Mouse (Mus musculus) CD4-positive, CD25-positive, alpha-beta regulatory T cell, adult 4 months (primary cell): ENCODE measurements around the gene Gprc5c. TPM values are rescaled to one million over a fixed set of nuclear protein-coding genes. Genes with fewer than 3 reads are reported as not detected.
A peak's percentile ranks its signal among the peaks of the same experiment; 100 is the strongest.
"Not testable (repeated sequence)": the region's sequence is repeated elsewhere in the genome, so short reads cannot be mapped to it uniquely, and the experiment has no call there.

Source experiments
- ATAC-seq: one replicate; pipeline ENCODE4 v1.8.0; 2017
- polyA plus RNA-seq, 2 experiments: library from polyadenylated mRNA; unstranded; fragments of 100-300 nt; shearing (Covaris generic); gene quantifications; one replicate each; pipeline ENCODE4 v1.2.1; 2017

The Gprc5c gene
- polyA plus RNA-seq, 2 experiments from 2014 or later, result not detected

DNA sequence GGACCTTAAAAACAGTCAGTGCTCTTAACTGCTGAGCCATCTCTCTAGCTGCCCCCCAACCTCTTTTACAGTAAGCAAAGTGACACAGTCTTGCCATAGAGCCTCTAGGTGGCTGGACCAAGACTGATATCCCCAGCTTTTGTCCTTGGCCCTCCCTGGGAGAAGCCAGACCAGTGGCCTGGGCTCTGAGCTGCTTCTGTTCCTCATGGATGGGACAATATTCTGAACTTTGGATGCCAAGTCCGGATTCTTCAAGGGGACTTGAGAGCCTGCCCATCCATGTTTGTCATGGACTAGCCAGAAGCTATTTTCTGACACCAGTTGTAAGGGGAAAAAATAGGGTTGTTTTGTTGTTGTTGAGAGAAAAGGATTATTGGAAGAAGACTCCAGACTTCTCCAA, 18.8 kb downstream of the Gprc5c start:
- ATAC-seq, result no peak

GRCm38 (mm10) chr11:114871540-114871939, 20.6 kb downstream of the Gprc5c start:
- no peak for ATAC-seq

DNA sequence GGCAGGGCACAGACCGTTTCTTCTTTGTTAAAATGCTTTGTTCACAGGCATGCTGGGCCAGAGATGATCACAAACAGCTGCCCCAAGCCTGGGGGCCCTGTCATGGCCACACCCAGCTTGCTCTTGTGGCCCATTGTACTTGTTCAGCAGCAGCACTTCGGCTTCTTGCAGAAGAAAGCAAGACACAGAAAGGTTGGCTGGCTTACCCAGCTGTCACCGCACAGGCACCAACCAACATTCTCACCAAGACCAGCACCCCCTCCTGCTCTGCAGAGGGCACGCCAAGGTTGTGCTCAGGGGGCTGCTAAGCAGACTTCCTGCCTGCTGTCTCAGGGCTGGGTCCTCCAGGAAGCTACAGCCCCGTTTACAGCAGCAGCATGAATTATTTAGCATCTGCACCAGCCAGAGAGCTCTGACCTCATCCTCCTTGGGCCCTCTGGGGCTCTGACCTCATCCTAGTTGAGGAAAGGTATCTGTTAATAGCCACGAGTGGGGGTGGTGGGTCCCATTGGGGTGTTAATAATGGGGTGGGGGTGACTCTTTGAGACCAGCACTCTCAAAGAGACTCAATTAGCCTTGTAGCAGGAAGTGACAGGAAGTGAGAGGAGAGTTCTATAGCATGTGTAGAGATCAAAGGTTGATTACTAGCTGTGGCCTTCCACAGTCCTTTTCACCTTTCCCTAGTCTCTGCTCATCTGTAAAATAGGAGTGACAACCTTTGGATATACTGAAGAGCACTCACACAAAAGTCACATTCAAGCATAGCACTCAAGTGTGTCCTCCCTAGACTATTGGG, 22.3 kb downstream of the Gprc5c start:
- ATAC-seq, result peak; percentile 81

GRCm38 (mm10) chr11:114874226-114875145, 23.5 kb downstream of the Gprc5c start:
- no peak for ATAC-seq

GRCm38 (mm10) chr11:114875301-114875801, 24.4 kb downstream of the Gprc5c start:
- no peak for ATAC-seq

- ATAC-seq, result peak; percentile 47
Observed at GRCm38 (mm10) chr11:114876176-114876575, 25.2 kb downstream of the Gprc5c start.

- no peak for ATAC-seq
Observed at GRCm38 (mm10) chr11:114876621-114877020, 25.7 kb downstream of the Gprc5c start.

- ATAC-seq, result no peak
Observed at GRCm38 (mm10) chr11:114877145-114877544, 26.2 kb downstream of the Gprc5c start.

GRCm38 (mm10) chr11:114879666-114880065, 28.7 kb downstream of the Gprc5c start:
- no peak for ATAC-seq

DNA sequence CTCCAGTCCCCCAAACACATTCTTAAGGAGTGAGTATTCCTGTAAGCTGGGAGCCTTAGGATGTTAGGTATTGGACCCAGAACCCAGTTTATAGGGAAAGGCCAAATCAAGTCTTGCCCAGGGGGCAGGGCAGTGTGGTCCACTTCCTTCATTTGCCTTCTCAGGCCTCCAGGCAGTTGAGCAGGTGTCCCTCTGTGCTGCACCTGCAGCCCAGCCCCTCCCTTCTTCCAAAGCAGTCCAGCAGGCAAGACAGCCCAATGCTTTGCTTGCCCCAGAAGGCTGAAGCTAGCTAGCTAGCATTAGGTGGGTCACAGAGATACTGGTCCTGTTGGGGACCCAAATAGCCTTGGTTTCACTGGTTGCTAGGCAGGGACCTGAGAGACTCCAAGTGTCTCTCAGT, 29.2 kb downstream of the Gprc5c start:
- no peak for ATAC-seq

DNA sequence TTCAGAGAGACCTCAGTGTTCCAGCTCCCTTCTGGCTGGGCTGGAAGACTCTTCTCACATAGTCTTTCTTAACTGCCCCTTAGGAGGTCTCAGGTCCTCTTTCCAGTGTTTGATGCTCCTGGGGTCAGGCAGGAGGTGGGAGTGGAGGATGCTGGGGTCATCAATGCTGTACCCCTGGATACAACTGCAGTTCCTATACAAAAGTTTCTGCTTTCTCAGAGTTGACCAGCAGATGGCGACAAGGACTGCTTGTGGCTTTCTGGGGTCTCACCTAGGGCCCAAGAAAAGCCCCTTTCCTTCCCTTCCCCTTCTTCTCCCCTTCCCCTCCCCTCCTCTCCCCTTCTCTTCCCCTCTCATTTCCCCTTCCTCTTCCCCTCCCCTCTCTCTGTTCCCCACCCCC, 29.6 kb downstream of the Gprc5c start:
- no peak for ATAC-seq

- ATAC-seq, result peak; percentile 74
Observed at GRCm38 (mm10) chr11:114883251-114883789, 32.4 kb downstream of the Gprc5c start.

DNA sequence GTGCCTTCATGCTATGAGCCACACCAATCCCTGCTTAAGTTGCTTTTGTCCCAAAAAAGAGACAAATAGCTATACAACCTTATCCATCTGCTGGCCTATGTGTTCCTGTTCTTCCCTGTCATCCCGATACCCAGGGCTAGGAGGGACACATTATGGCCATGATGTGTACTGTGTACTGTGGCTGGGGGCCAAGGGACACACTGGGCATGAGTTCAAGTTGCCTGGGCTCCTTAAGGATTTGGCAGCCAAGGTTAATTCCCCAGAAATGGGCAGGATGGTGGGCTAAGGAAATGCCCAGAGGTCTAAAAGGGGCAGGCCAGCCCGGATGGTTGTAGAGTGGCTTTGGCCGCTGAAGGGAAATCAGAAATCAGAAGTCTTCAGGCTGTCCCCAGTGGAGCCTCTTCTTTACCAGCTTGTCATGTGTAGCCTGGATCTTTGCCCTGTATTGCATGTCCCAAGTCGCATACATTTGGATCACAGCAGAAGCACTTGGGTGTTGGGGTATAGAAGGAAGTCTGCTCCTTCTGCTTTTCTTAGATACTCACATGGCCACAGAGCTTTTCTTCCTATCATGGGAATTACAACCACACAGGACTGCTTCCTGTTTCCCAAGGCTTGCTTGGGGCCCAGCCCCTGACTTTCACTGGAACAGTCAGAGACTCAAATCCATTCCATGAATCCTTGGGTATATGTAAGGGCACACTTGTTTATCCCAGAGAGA, 33.6 kb downstream of the Gprc5c start:
- ATAC-seq, result no peak

DNA sequence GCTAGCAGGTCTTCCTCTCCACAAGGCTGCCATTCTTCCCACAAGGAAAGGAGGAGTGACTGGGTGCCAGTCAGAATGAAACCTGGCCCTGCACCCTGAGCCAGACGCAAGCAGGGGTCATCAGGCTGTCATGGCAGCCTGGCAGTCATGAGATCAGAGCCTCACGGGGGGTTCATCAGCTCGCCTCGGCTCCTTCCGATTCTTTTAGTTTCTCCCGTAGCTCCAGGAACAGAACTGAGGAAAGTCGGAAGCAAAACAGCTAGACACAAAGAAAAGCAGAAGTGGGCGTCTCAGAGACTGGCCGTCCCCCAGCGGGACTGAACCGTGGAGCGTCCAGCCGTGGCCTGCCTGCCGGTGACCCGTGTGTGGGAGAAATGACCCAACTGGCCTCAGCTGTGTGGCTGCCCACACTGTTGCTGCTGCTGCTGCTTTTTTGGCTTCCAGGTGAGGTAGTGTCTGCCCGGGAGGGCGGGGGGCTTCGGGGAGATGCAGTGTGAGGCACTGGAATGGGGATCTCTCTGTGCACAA, 39.1 kb downstream of the Gprc5c start, which contains the start of gene Cd300a:
Gene Cd300a, plus strand, starts transcription at position 51 of the 528 bp plus-strand sequence.
- ATAC-seq, result no peak

DNA sequence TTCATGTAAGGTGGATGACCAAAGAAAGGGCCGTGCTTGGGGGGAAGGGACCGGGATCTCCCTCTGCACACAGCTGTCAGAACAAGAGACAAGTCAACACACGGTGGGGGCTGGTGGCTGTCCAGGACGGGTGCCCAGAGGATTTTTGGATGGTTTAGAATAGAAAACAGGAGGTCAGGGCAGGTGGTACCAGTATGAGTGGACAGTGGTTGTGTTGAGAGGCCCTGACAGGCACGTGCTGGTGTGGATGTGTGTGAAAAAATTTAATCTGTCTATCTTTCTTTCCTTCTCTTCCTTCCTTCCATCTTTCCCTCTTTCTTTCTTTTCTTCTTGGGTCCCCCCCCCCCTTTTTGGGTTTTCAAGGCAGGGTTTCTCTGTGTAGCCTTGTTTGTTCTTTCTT, 39.6 kb downstream of the Gprc5c start:
- no peak for ATAC-seq

DNA sequence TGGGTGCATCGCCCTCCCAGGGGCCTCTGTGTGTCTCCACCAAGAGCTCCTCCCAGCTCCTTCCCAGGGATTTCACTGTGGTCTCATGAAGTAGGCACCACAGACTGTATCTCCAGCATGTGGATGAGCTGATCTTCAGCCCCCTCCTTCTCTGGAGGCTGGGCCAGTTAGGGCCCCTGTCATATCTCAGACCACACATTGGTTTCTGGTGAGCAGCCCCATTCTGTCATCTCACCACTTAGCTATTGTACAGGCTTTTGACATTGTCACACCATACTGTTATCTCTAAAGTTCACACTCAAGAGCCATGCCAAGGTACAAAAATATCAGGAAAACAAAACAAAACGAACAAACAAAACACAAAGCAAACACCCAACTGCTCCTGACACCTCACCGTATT, 45.1 kb downstream of the Gprc5c start:
- ATAC-seq, result no peak

- no peak for ATAC-seq
Observed at GRCm38 (mm10) chr11:114898026-114898425, 47.1 kb downstream of the Gprc5c start.

GRCm38 (mm10) chr11:114903224-114903623, 52.3 kb downstream of the Gprc5c start:
- no peak for ATAC-seq

DNA sequence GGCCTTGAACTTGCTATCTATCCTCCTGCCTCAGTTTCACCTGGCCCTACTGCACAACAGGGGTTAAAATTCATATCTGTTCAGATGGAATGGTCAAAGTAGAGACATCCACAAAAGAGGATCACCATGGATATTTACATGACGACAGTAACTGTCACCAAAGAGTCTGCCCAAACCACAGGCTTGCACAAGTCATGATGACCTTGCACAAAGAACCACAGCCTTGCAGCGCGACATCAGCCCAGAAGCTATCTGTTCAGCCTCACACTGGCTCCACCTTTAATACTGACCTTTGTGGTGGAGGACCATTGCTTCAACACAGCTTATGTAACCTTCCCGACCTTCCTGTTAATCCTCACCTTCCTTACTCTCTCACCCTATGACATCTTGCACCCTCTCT, 56.6 kb downstream of the Gprc5c start:
- no peak for ATAC-seq

GRCm38 (mm10) chr11:114908086-114908485, 57.1 kb downstream of the Gprc5c start:
- no peak for ATAC-seq

GRCm38 (mm10) chr11:114909538-114909937, 58.6 kb downstream of the Gprc5c start:
- ATAC-seq, result not testable (repeated sequence)

DNA sequence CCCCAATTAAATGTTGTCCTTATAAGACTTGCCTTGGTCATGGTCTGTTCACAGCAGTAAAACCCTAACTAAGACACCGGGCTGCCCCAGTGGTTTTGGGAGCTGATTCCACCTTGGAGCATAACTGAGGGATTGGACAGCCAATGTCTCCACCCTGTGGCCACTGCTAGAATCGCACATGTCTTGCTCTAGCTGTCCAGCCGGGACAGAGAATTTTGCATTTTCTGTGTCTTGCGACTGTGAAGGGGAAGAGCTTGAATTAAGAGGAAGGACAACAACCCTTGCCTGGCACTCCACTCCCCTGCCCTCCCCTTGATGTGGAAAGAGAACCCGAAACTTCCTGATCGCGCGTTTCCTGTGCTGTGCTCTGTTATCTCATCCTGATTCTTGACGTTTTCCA, 61.9 kb downstream of the Gprc5c start:
- no peak for ATAC-seq
